Mouse (Mus musculus) lung, embryonic 14.5 days (tissue): ENCODE data around the gene 1700007K13Rik. TPM values are rescaled to one million over a fixed set of nuclear protein-coding genes. Genes with fewer than 3 reads are reported as not detected.
"Not testable (repeated sequence)": the region's sequence is repeated elsewhere in the genome, so short reads cannot be mapped to it uniquely, and the experiment has no call there.

ENCODE experiments used
- ATAC-seq: fragments of 200-750 bp; cut with Nextera tagmentation; 2 replicates; pipeline ENCODE4 v1.8.0; 2017; ENCODE audit warnings: mild to moderate bottlenecking, moderate TSS enrichment, moderate library complexity; ENCODE audit not compliant: insufficient read depth
- DNase-seq: peaks from one replicate; pipeline ENCODE4 v3.0.0-alpha.2; 2015
- H3K27ac ChIP-seq: fragments of 300-500 bp; sonication (generic); 2 replicates; pipeline ENCODE4 v1.5.1; 2014; ENCODE audit warnings: low read depth, mild to moderate bottlenecking, moderate library complexity
- H3K27me3 ChIP-seq: fragments of 300-500 bp; sonication (generic); 2 replicates; pipeline ENCODE4 v1.6.1; 2014; ENCODE audit warnings: low read length, control low read depth; ENCODE audit not compliant: insufficient read depth
- H3K36me3 ChIP-seq: fragments of 300-500 bp; sonication (generic); 2 replicates; pipeline ENCODE4 v1.6.1; 2014; ENCODE audit warnings: control low read depth; ENCODE audit not compliant: insufficient read depth
- H3K4me1 ChIP-seq: fragments of 300-500 bp; sonication (generic); 2 replicates; pipeline ENCODE4 v1.6.1; 2014; ENCODE audit warnings: antibody characterized with exemption, control low read depth; ENCODE audit not compliant: insufficient read depth
- H3K4me2 ChIP-seq: fragments of 300-500 bp; sonication (generic); 2 replicates; pipeline ENCODE4 v1.6.1; 2014; ENCODE audit warnings: mild to moderate bottlenecking
- H3K4me3 ChIP-seq: fragments of 300-500 bp; sonication (generic); 2 replicates; pipeline ENCODE4 v1.5.1; 2014; ENCODE audit warnings: low read depth, low read length
- H3K9ac ChIP-seq: fragments of 300-500 bp; sonication (generic); 2 replicates; pipeline ENCODE4 v1.6.1; 2014
- H3K9me3 ChIP-seq: fragments of 300-500 bp; sonication (generic); 2 replicates; pipeline ENCODE4 v1.6.1; 2016; ENCODE audit warnings: low read depth, low read length, control low read depth
- CTCF ChIP-seq: IDR thresholded peaks from 2 replicates; pipeline ENCODE4 v1.5.1; 2016; ENCODE audit warnings: antibody characterized with exemption, low read depth
- WGBS: fragments of 180-500 bp; shearing (Covaris S2); extraction: QIAGEN DNeasy Blood & Tissue Kit; methylation state at CpG from one replicate; pipeline ENCODE4 v1.1.7; 2014; 5-methylcytosine and 5-hydroxymethylcytosine counted together
- polyA plus RNA-seq: library from polyadenylated mRNA; unstranded; fragments of >200 nt; fragmentation: Nextera tagmentation; extraction: Ambion mirVana; gene quantifications from 2 replicates; pipeline ENCODE4 v1.2.1, GENCODE M21; 2014

1700007K13Rik gene
- polyA plus RNA-seq, 1 experiment from 2014 or later = not detected

GRCm38 (mm10) chr2:28495207-28495756 lies 29.1 kb upstream of the 1700007K13Rik start:
- Histone ChIP-seq H3K4me3 (no peak overlapping the region), H3K9me3 (no peaks in the 10 kb centered on the region), H3K4me2 (no peak overlapping the region)

GRCm38 (mm10) chr2:28494521-28494920 lies 28.4 kb upstream of the 1700007K13Rik start:
- Histone ChIP-seq H3K27ac (no peak overlapping the region), H3K9ac (no peak overlapping the region), H3K27me3 (no peaks in the 10 kb centered on the region), H3K9me3 (no peaks in the 10 kb centered on the region), H3K4me1 (0 out of 2 replicates have a peak, but pooled peaks cover 9% of the 10 kb centered on the region), H3K4me2 (no peak overlapping the region), H3K4me3 (no peak overlapping the region), H3K36me3 (no peaks in the 10 kb centered on the region)
- no peak for ATAC-seq
- DNase-seq = no peak
- 62% methylated on average over 2 of the region's 2 CpGs for WGBS
- no peak for TF ChIP-seq CTCF

More at GRCm38 (mm10) chr2:28495207-28495756, 29.1 kb upstream of the 1700007K13Rik start:
- WGBS = 62% methylated on average over 14 of the region's 14 CpGs
- no peaks in the 10 kb centered on the region for H3K27me3 ChIP-seq
- no peaks in the 10 kb centered on the region for H3K36me3 ChIP-seq
- 0 out of 2 replicates have a peak, but pooled peaks cover 9% of the 10 kb centered on the region for H3K4me1 ChIP-seq
- H3K27ac ChIP-seq = no peak overlapping the region
- TF ChIP-seq CTCF = peak; percentile 35; the same call in 1 of the 2 replicates
- H3K9ac ChIP-seq = no peak overlapping the region
- no peak for ATAC-seq
- peak; percentile 44 for DNase-seq

- no peaks in the 10 kb centered on the region for H3K27me3 ChIP-seq
- no peak overlapping the region for H3K27ac ChIP-seq
- H3K4me2 ChIP-seq = no peak overlapping the region
- no peak overlapping the region for H3K4me3 ChIP-seq
- no peak overlapping the region for H3K9ac ChIP-seq
- DNase-seq (no peak), ATAC-seq (no peak)
- no peaks in the 10 kb centered on the region for H3K9me3 ChIP-seq
- 0 out of 2 replicates have a peak, but pooled peaks cover 2% of the 10 kb centered on the region for H3K4me1 ChIP-seq
- TF ChIP-seq CTCF = no peak
- 70% methylated on average over 2 of the region's 2 CpGs for WGBS
- H3K36me3 ChIP-seq = no peaks in the 10 kb centered on the region
Measured at GRCm38 (mm10) chr2:28483861-28484260, 17.7 kb upstream of the 1700007K13Rik start.

GRCm38 (mm10) chr2:28479208-28480204 lies 13.4 kb upstream of the 1700007K13Rik start:
- Histone ChIP-seq H3K4me3 (no peak overlapping the region), H3K4me2 (no peak overlapping the region), H3K9ac (no peak overlapping the region; the same call in 1 of the 2 replicates), H3K36me3 (no peaks in the 10 kb centered on the region), H3K4me1 (0 out of 2 replicates have a peak, but pooled peaks cover 2% of the 10 kb centered on the region), H3K27ac (no peak overlapping the region), H3K27me3 (no peaks in the 10 kb centered on the region), H3K9me3 (no peaks in the 10 kb centered on the region)
- 60% methylated on average over 20 of the region's 20 CpGs for WGBS
- DNase-seq = no peak
- TF ChIP-seq CTCF = no peak
- no peak for ATAC-seq

- not testable (repeated sequence) for H3K4me3 ChIP-seq, H3K9me3 ChIP-seq, ATAC-seq, H3K36me3 ChIP-seq, H3K27ac ChIP-seq, H3K4me2 ChIP-seq, H3K4me1 ChIP-seq, H3K9ac ChIP-seq, H3K27me3 ChIP-seq, DNase-seq
- WGBS = 88% methylated on average over 5 of the region's 5 CpGs
Measured at GRCm38 (mm10) chr2:28477993-28478392, 11.9 kb upstream of the 1700007K13Rik start.

GRCm38 (mm10) chr2:28472011-28472410 lies 5.9 kb upstream of the 1700007K13Rik start:
- ATAC-seq, H3K4me2 ChIP-seq, H3K9ac ChIP-seq, H3K4me3 ChIP-seq, H3K27ac ChIP-seq, H3K27me3 ChIP-seq, H3K4me1 ChIP-seq, H3K9me3 ChIP-seq, DNase-seq: not testable (repeated sequence)
- 90% methylated on average over 8 of the region's 8 CpGs for WGBS
- H3K36me3 ChIP-seq = peaks cover 35% of the 10 kb centered on the region

- ATAC-seq = no peak
- 88% methylated on average over 2 of the region's 2 CpGs for WGBS
- H3K9ac ChIP-seq = no peak overlapping the region
- no peak for TF ChIP-seq CTCF
- H3K27ac ChIP-seq = no peak overlapping the region
- no peaks in the 10 kb centered on the region for H3K27me3 ChIP-seq
- H3K4me2 ChIP-seq = no peak overlapping the region
- peaks cover 35% of the 10 kb centered on the region for H3K36me3 ChIP-seq
- H3K4me3 ChIP-seq = no peak overlapping the region
- DNase-seq = no peak
- H3K9me3 ChIP-seq = no peaks in the 10 kb centered on the region; the same call in 1 of the 2 replicates
- peaks cover 3% of the 10 kb centered on the region; the same call in 1 of the 2 replicates for H3K4me1 ChIP-seq
Measured at GRCm38 (mm10) chr2:28470591-28470990, 4.5 kb upstream of the 1700007K13Rik start.
